Mouse (Mus musculus) testis, adult 2 months (tissue): ENCODE data around the gene Ntn1.

Source experiments
- CTCF ChIP-seq: fragments of 200-500 bp; IDR thresholded peaks from 2 replicates; pipeline ENCODE4 v1.5.1; 2012; ENCODE audit warnings: low read depth, mild to moderate bottlenecking, inconsistent platforms, low read length, moderate library complexity; ENCODE audit not compliant: control insufficient read depth, insufficient read depth, insufficient replicate concordance
- POLR2A ChIP-seq: fragments of 200-500 bp; IDR thresholded peaks from 2 replicates; pipeline ENCODE4 v1.6.1; 2012; ENCODE audit warnings: low read depth, mild to moderate bottlenecking, inconsistent platforms, low read length, moderate library complexity; ENCODE audit not compliant: control insufficient read depth

GRCm38 (mm10) chr11:68341111-68342002, 59.3 kb downstream of the Ntn1 start:
- no peak for TF ChIP-seq CTCF
- no peak for TF ChIP-seq POLR2A
